Mouse (Mus musculus): ENCODE measurements around the gene 5530401A14Rik. TPM values are rescaled to one million over a fixed set of nuclear protein-coding genes. Genes with fewer than 3 reads are reported as not detected.

5530401A14Rik gene
- polyA plus RNA-seq (2016; fragmentation: Nextera tagmentation; extraction: Ambion mirVana), result not detected in 2 replicates

GRCm38 (mm10) chr11:81860250-81860972, at the start of gene 5530401A14Rik:
Gene 5530401A14Rik, plus strand, starts transcription at chr11:81860673.
- ATAC-seq (ENCODE audit: insufficient number of reproducible peaks, insufficient read depth, low FRiP score, low TSS enrichment, low read depth), result no peak
- H3K4me3 ChIP-seq (replicated peaks), result no peak within 1 kb of the TSS
- no peaks in the 10 kb centered on the region for H3K36me3 ChIP-seq
- no peaks in the 10 kb centered on the region for H3K9me3 ChIP-seq
- H3K4me2 ChIP-seq, result no peak within 1 kb of the TSS
- H3K27me3 ChIP-seq, result no peaks in the 10 kb centered on the region
- no peak within 1 kb of the TSS for H3K9ac ChIP-seq (replicated peaks)
- H3K4me1 ChIP-seq (replicated peaks), result peaks cover 20% of the 10 kb centered on the region
- 26% methylated on average over 4 of the region's 4 CpGs for WGBS
- H3K27ac ChIP-seq, result no peak within 1 kb of the TSS

GRCm38 (mm10) chr11:81814816-81815215, 45.7 kb upstream of the 5530401A14Rik start:
- Histone ChIP-seq H3K9me3 (no peaks in the 10 kb centered on the region), H3K27ac (no peak overlapping the region), H3K4me3 (replicated peaks) (no peak overlapping the region), H3K36me3 (no peaks in the 10 kb centered on the region), H3K9ac (replicated peaks) (no peak overlapping the region), H3K4me2 (no peak overlapping the region), H3K4me1 (replicated peaks) (no peaks in the 10 kb centered on the region), H3K27me3 (0 out of 2 replicates have a peak, but pooled peaks cover 4% of the 10 kb centered on the region)
- no peak for ATAC-seq (ENCODE audit: insufficient number of reproducible peaks, insufficient read depth, low FRiP score, low TSS enrichment, low read depth)
- 100% methylated on average over 1 of the region's 1 CpGs for WGBS

- Histone ChIP-seq H3K27me3 (0 out of 2 replicates have a peak, but pooled peaks cover 4% of the 10 kb centered on the region), H3K9me3 (no peaks in the 10 kb centered on the region), H3K4me2 (no peak overlapping the region), H3K4me1 (replicated peaks) (no peaks in the 10 kb centered on the region), H3K36me3 (no peaks in the 10 kb centered on the region), H3K4me3 (replicated peaks) (no peak overlapping the region), H3K27ac (no peak overlapping the region), H3K9ac (replicated peaks) (no peak overlapping the region)
- no peak for ATAC-seq (ENCODE audit: insufficient number of reproducible peaks, insufficient read depth, low FRiP score, low TSS enrichment, low read depth)
- 45% methylated on average over 5 of the region's 5 CpGs for WGBS
Measured at GRCm38 (mm10) chr11:81816531-81816930, 43.9 kb upstream of the 5530401A14Rik start.

GRCm38 (mm10) chr11:81832381-81832780, 28.1 kb upstream of the 5530401A14Rik start:
- no peak overlapping the region for H3K4me2 ChIP-seq
- no peaks in the 10 kb centered on the region for H3K4me1 ChIP-seq (replicated peaks)
- no peak overlapping the region for H3K9ac ChIP-seq (replicated peaks)
- WGBS, result 78% methylated on average over 1 of the region's 1 CpGs
- H3K4me3 ChIP-seq (replicated peaks), result no peak overlapping the region
- no peak for ATAC-seq (ENCODE audit: insufficient number of reproducible peaks, insufficient read depth, low FRiP score, low TSS enrichment, low read depth)
- no peaks in the 10 kb centered on the region for H3K9me3 ChIP-seq
- H3K27me3 ChIP-seq, result no peaks in the 10 kb centered on the region
- no peaks in the 10 kb centered on the region for H3K36me3 ChIP-seq
- H3K27ac ChIP-seq, result no peak overlapping the region

- no peak overlapping the region for H3K9ac ChIP-seq (replicated peaks)
- no peak overlapping the region for H3K4me2 ChIP-seq
- H3K27me3 ChIP-seq, result no peaks in the 10 kb centered on the region
- no peak for ATAC-seq (ENCODE audit: insufficient number of reproducible peaks, insufficient read depth, low FRiP score, low TSS enrichment, low read depth)
- no peak overlapping the region for H3K27ac ChIP-seq
- H3K36me3 ChIP-seq, result no peaks in the 10 kb centered on the region
- no peak overlapping the region for H3K4me3 ChIP-seq (replicated peaks)
- WGBS, result 66% methylated on average over 4 of the region's 4 CpGs
- H3K9me3 ChIP-seq, result no peaks in the 10 kb centered on the region
- H3K4me1 ChIP-seq (replicated peaks), result no peaks in the 10 kb centered on the region
Measured at GRCm38 (mm10) chr11:81838426-81838825, 22.0 kb upstream of the 5530401A14Rik start.

GRCm38 (mm10) chr11:81841001-81841400, 19.5 kb upstream of the 5530401A14Rik start:
- WGBS, result 58% methylated on average over 2 of the region's 2 CpGs

GRCm38 (mm10) chr11:81845010-81845685, 15.3 kb upstream of the 5530401A14Rik start:
- 64% methylated on average over 5 of the region's 5 CpGs for WGBS
- H3K27me3 ChIP-seq, result no peaks in the 10 kb centered on the region
- H3K9ac ChIP-seq (replicated peaks), result no peak overlapping the region
- H3K27ac ChIP-seq, result no peak overlapping the region
- ATAC-seq (ENCODE audit: insufficient number of reproducible peaks, insufficient read depth, low FRiP score, low TSS enrichment, low read depth), result no peak
- no peak overlapping the region for H3K4me3 ChIP-seq (replicated peaks)
- no peaks in the 10 kb centered on the region for H3K36me3 ChIP-seq
- no peaks in the 10 kb centered on the region for H3K9me3 ChIP-seq
- no peak overlapping the region for H3K4me2 ChIP-seq
- no peaks in the 10 kb centered on the region for H3K4me1 ChIP-seq (replicated peaks)

More at GRCm38 (mm10) chr11:81841001-81841400, 19.5 kb upstream of the 5530401A14Rik start:
- no peak overlapping the region for H3K4me2 ChIP-seq
- H3K27me3 ChIP-seq, result no peaks in the 10 kb centered on the region
- H3K9me3 ChIP-seq, result no peaks in the 10 kb centered on the region
- H3K9ac ChIP-seq (replicated peaks), result no peak overlapping the region
- H3K36me3 ChIP-seq, result no peaks in the 10 kb centered on the region
- no peak overlapping the region for H3K27ac ChIP-seq
- H3K4me1 ChIP-seq (replicated peaks), result no peaks in the 10 kb centered on the region
- H3K4me3 ChIP-seq (replicated peaks), result no peak overlapping the region
- ATAC-seq (ENCODE audit: insufficient number of reproducible peaks, insufficient read depth, low FRiP score, low TSS enrichment, low read depth), result no peak

GRCm38 (mm10) chr11:81845686-81846036, 14.8 kb upstream of the 5530401A14Rik start:
- no peaks in the 10 kb centered on the region for H3K36me3 ChIP-seq
- H3K27ac ChIP-seq, result no peak overlapping the region
- no peaks in the 10 kb centered on the region for H3K9me3 ChIP-seq
- H3K4me2 ChIP-seq, result no peak overlapping the region
- no peak overlapping the region for H3K9ac ChIP-seq (replicated peaks)
- no peaks in the 10 kb centered on the region for H3K4me1 ChIP-seq (replicated peaks)
- no peak for ATAC-seq (ENCODE audit: insufficient number of reproducible peaks, insufficient read depth, low FRiP score, low TSS enrichment, low read depth)
- no peaks in the 10 kb centered on the region for H3K27me3 ChIP-seq
- 80% methylated on average over 3 of the region's 3 CpGs for WGBS
- no peak overlapping the region for H3K4me3 ChIP-seq (replicated peaks)

- Histone ChIP-seq H3K27me3 (peaks cover 4% of the 10 kb centered on the region; the same call in 1 of the 2 replicates), H3K4me1 (replicated peaks) (no peaks in the 10 kb centered on the region), H3K4me3 (replicated peaks) (no peak overlapping the region), H3K9me3 (no peaks in the 10 kb centered on the region), H3K9ac (replicated peaks) (no peak overlapping the region), H3K36me3 (no peaks in the 10 kb centered on the region), H3K4me2 (no peak overlapping the region), H3K27ac (no peak overlapping the region)
- 46% methylated on average over 1 of the region's 1 CpGs for WGBS
- no peak for ATAC-seq (ENCODE audit: insufficient number of reproducible peaks, insufficient read depth, low FRiP score, low TSS enrichment, low read depth)
Measured at GRCm38 (mm10) chr11:81847773-81848490, 12.5 kb upstream of the 5530401A14Rik start.

- WGBS, result 66% methylated on average over 10 of the region's 10 CpGs
- H3K4me1 ChIP-seq (replicated peaks), result peaks cover 12% of the 10 kb centered on the region
Measured at GRCm38 (mm10) chr11:81865661-81866382, 5.3 kb downstream of the 5530401A14Rik start.

More at GRCm38 (mm10) chr11:81865661-81866382, 5.3 kb downstream of the 5530401A14Rik start:
- Histone ChIP-seq H3K4me3 (replicated peaks) (no peak overlapping the region), H3K27me3 (no peaks in the 10 kb centered on the region), H3K9me3 (no peaks in the 10 kb centered on the region), H3K36me3 (no peaks in the 10 kb centered on the region), H3K9ac (replicated peaks) (no peak overlapping the region), H3K27ac (no peak overlapping the region), H3K4me2 (no peak overlapping the region)
- no peak for ATAC-seq (ENCODE audit: insufficient number of reproducible peaks, insufficient read depth, low FRiP score, low TSS enrichment, low read depth)

Measured in limb, embryonic 12.5 days (tissue).